Mouse (Mus musculus) embryonic facial prominence, embryonic 11.5 days (tissue): ENCODE data around the gene Rhoj. TPM values are rescaled to one million over a fixed set of nuclear protein-coding genes. Genes with fewer than 3 reads are reported as not detected.
"Not testable (repeated sequence)": the region's sequence is repeated elsewhere in the genome, so short reads cannot be mapped to it uniquely, and the experiment has no call there.

Experiments
- ATAC-seq: fragments of 200-750 bp; cut with Nextera tagmentation; replicated peaks from 2 replicates; pipeline ENCODE4 v1.8.0; 2017; ENCODE audit warnings: low read depth; ENCODE audit not compliant: insufficient number of reproducible peaks, low FRiP score, low TSS enrichment
- DNase-seq: peaks from one replicate; pipeline ENCODE4 v3.0.0-alpha.2; 2015; ENCODE audit warnings: low spot score
- H3K27ac ChIP-seq: fragments of 300-500 bp; sonication (generic); replicated peaks from 2 replicates; pipeline ENCODE4 v1.5.1; 2014; ENCODE audit warnings: mild to moderate bottlenecking, low read depth, low read length, control low read depth
- H3K27me3 ChIP-seq: fragments of 300-500 bp; sonication (generic); 2 replicates; pipeline ENCODE4 v1.6.1; 2014; ENCODE audit warnings: mild to moderate bottlenecking, low read length, moderate library complexity, mixed read lengths; ENCODE audit not compliant: control insufficient read depth, insufficient read depth
- H3K36me3 ChIP-seq: fragments of 300-500 bp; sonication (generic); replicated peaks from 2 replicates; pipeline ENCODE4 v1.6.1; 2014; ENCODE audit warnings: low read depth, mild to moderate bottlenecking, low read length, moderate library complexity, mixed read lengths; ENCODE audit not compliant: control insufficient read depth, insufficient read depth
- H3K4me1 ChIP-seq: fragments of 300-500 bp; sonication (generic); 2 replicates; pipeline ENCODE4 v1.6.1; 2014; ENCODE audit warnings: low read length, mixed read lengths; ENCODE audit not compliant: control insufficient read depth, insufficient read depth
- H3K4me2 ChIP-seq: fragments of 300-500 bp; sonication (generic); 2 replicates; pipeline ENCODE4 v1.6.1; 2014; ENCODE audit warnings: low read depth, mild to moderate bottlenecking, control low read depth, low read length, moderate library complexity
- H3K4me3 ChIP-seq: fragments of 300-500 bp; sonication (generic); 2 replicates; pipeline ENCODE4 v1.5.1; 2014; ENCODE audit warnings: low read depth, low read length, control low read depth
- H3K9ac ChIP-seq: fragments of 300-500 bp; sonication (generic); replicated peaks from 2 replicates; pipeline ENCODE4 v1.6.1; 2014; ENCODE audit warnings: mild to moderate bottlenecking, control low read depth, low read length
- H3K9me3 ChIP-seq: fragments of 300-500 bp; sonication (generic); replicated peaks from 2 replicates; pipeline ENCODE4 v1.6.1; 2016; ENCODE audit warnings: mild to moderate bottlenecking, low read length, inconsistent platforms, mixed read lengths; ENCODE audit not compliant: control insufficient read depth
- WGBS: fragments of 180-500 bp; shearing (Covaris S2); extraction: QIAGEN DNeasy Blood & Tissue Kit; methylation state at CpG from one replicate; pipeline ENCODE4 v1.1.7; 2014; 5-methylcytosine and 5-hydroxymethylcytosine counted together
- polyA plus RNA-seq: library from polyadenylated mRNA; unstranded; fragments of >200 nt; fragmentation: Nextera tagmentation; extraction: Ambion mirVana; gene quantifications from 2 replicates; pipeline ENCODE4 v1.2.1, GENCODE M21; 2014

Rhoj gene
- polyA plus RNA-seq, 1 experiment from 2014 or later, result 36.3 TPM

DNA sequence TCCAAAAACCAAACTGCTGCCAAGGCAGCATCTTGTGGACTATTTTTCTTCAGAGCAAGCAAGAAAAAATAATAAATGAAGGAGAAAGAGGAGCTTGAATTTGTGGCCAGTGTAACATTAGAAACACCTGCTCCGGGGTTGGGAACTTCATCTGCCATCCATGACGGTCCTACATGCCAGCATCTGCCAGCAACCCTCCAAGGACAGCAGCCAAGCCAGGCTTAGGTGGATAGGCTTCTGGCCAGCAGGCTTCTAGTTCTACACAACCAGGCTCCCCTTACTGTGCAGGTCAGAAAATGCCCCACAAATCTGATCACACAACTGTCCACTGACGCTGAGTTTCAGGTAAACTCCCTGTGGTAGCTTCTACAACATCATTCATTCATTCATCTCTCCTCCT lies 7.7 kb downstream of the Rhoj start:
- Histone ChIP-seq H3K4me1 (no peaks in the 10 kb centered on the region), H3K27ac (no peak overlapping the region), H3K9ac (no peak overlapping the region), H3K4me3 (no peak overlapping the region), H3K9me3 (no peaks in the 10 kb centered on the region), H3K27me3 (no peaks in the 10 kb centered on the region), H3K36me3 (no peaks in the 10 kb centered on the region), H3K4me2 (no peak overlapping the region)
- DNase-seq (no peak), ATAC-seq (no peak)
- 94% methylated on average over 3 of the region's 3 CpGs for WGBS

DNA sequence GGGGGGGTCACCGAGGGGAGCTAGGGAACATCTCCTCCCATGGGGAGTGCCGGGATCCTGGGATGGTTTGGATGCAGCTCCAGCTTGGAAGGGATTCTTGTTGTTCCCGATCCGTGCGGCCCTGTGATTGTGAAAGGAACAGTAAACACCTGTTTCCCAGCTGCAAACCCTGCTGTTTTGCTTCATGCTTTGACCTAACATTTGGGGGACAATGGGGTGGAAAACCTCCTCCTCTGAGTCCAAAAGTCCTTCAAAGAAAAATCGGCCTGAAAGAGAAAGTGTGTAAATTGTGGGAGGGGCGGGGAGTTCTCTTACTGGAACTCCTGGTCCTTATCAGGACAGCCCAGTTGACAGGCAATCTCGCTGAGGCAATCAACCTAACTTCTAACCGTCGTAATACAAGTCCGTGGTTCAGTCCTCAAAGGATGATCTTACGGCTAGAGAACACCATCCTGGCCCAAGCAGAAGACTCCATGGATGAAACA lies 12.4 kb downstream of the Rhoj start:
- Histone ChIP-seq H3K4me2 (no peak overlapping the region), H3K36me3 (no peaks in the 10 kb centered on the region), H3K27ac (no peak overlapping the region), H3K9ac (no peak overlapping the region), H3K27me3 (no peaks in the 10 kb centered on the region), H3K4me1 (no peaks in the 10 kb centered on the region), H3K4me3 (no peak overlapping the region), H3K9me3 (no peaks in the 10 kb centered on the region)
- WGBS, result 85% methylated on average over 12 of the region's 12 CpGs
- no peak for DNase-seq
- no peak for ATAC-seq

DNA sequence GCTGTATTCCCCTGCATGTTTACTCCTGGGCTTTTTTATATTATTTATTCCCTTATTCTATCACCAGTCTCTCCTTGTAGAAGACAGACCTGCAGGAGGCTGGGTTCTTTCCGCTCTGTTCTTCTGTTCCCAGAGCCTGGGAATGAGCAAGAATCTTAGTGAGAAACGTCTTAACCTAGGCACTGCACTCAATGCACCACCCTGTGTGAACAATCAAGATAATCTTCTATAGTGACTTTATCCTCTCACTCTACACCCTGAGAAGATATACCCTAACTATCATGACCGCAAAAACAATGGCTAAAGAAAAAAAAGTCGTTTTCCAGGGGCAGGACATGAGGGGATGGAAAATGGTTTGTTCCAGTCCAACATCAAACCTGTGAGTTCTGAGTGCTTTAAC lies 13.1 kb downstream of the Rhoj start:
- Histone ChIP-seq H3K36me3 (no peaks in the 10 kb centered on the region), H3K9ac (no peak overlapping the region), H3K4me2 (no peak overlapping the region), H3K4me1 (no peaks in the 10 kb centered on the region), H3K4me3 (no peak overlapping the region), H3K27me3 (no peaks in the 10 kb centered on the region), H3K27ac (no peak overlapping the region), H3K9me3 (no peaks in the 10 kb centered on the region)
- 82% methylated on average over 4 of the region's 4 CpGs for WGBS
- no peak for DNase-seq
- no peak for ATAC-seq

DNA sequence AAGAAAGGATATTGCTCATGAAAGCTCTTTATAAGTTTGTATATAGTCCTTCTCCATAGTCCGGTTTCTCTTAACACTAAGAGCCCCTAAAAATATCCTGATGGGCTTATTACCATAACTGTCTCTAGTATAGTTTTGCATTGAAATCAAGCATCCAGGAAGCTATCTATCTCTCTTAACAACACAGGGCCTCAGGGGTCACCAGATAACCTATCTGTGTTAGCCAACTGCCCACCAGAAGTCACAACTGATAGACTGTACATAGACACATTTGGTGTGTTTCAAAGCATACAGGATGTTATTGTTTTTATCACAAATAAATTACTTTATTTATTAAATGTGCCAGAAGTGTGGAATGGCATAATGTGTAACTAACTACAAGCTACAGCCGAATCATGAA lies 21.1 kb downstream of the Rhoj start:
- no peaks in the 10 kb centered on the region for H3K9me3 ChIP-seq
- WGBS, result 94% methylated on average over 2 of the region's 2 CpGs
- ATAC-seq, result no peak

DNA sequence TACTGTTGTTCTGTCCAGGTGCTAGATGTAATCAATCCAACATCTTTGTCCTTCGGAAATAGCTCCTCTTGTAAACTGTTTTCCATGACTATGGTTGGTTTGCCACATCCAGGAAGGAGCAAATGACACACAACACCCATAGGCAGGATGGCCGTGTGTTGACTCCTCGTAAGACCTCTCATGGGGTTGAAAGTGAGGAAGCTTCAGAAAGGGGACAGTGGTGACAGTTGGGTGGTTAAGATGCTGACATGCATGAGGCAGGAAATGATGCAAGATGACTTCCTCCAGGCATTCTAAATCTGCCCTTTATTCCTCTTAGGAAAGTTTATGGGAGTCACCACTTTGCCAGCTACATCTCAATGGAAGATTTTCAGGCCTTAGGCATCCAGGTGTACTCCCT lies 31.8 kb downstream of the Rhoj start:
- no peak for DNase-seq
- Histone ChIP-seq H3K36me3 (no peaks in the 10 kb centered on the region), H3K9me3 (no peaks in the 10 kb centered on the region), H3K27ac (no peak overlapping the region), H3K4me3 (no peak overlapping the region), H3K4me2 (no peak overlapping the region), H3K9ac (no peak overlapping the region), H3K27me3 (no peaks in the 10 kb centered on the region), H3K4me1 (no peaks in the 10 kb centered on the region)
- ATAC-seq, result no peak
- 85% methylated on average over 3 of the region's 3 CpGs for WGBS

More for the DNA sequence above, 21.1 kb downstream of the Rhoj start:
- no peak overlapping the region for H3K4me2 ChIP-seq
- no peak for DNase-seq
- no peak overlapping the region for H3K4me3 ChIP-seq
- H3K4me1 ChIP-seq, result no peaks in the 10 kb centered on the region
- H3K27me3 ChIP-seq, result no peaks in the 10 kb centered on the region
- H3K27ac ChIP-seq, result no peak overlapping the region
- no peak overlapping the region for H3K9ac ChIP-seq
- H3K36me3 ChIP-seq, result no peaks in the 10 kb centered on the region

DNA sequence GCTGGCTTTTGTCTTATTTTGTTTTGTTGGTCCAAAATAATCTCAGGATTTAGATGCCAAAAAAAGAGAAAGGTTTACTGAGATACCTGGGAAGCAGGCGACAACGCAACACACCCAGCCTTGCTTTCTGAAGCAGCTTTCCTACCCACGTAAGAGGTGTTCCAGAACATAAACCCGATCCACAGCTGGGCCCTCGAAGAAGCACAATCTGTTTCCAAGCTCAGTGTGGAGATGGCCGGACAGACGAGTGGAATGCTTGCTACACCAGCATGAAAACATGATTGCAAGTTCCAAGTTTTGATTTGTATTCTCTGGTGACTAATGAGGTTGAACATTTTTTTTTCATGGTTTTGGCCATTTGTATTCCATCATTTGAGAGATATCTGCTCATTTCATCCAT lies 32.2 kb downstream of the Rhoj start:
- H3K27me3 ChIP-seq, result no peaks in the 10 kb centered on the region
- H3K4me3 ChIP-seq, result no peak overlapping the region
- H3K9ac ChIP-seq, result no peak overlapping the region
- no peak overlapping the region for H3K4me2 ChIP-seq
- DNase-seq, result no peak
- H3K9me3 ChIP-seq, result no peaks in the 10 kb centered on the region
- 93% methylated on average over 7 of the region's 7 CpGs for WGBS
- no peaks in the 10 kb centered on the region for H3K4me1 ChIP-seq
- ATAC-seq, result no peak
- no peaks in the 10 kb centered on the region for H3K36me3 ChIP-seq
- no peak overlapping the region for H3K27ac ChIP-seq

DNA sequence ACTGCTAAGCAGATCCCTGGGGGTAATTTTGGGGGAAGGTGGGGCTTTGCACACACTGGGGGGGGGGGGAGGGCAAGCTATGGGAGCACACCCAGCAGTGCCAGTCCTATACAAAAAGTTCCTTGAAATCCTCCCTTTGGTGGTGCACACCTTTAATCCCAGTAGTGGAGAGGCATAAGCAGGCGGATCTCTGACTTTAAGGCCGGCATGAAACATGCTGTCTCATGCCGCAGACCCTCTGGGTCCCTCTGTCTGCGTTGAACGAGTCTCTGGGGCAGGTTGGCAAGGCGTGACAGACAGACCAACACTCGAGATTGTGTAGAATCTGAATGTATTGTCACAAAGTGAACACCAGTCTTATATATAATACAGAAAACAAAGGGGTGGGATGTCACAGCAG lies 40.4 kb downstream of the Rhoj start:
- Histone ChIP-seq H3K4me3 (no peak overlapping the region), H3K27ac (no peak overlapping the region), H3K27me3 (no peaks in the 10 kb centered on the region), H3K4me1 (no peaks in the 10 kb centered on the region), H3K36me3 (no peaks in the 10 kb centered on the region), H3K4me2 (no peak overlapping the region), H3K9me3 (no peaks in the 10 kb centered on the region), H3K9ac (no peak overlapping the region)
- ATAC-seq (no peak), DNase-seq (no peak)
- WGBS, result 83% methylated on average over 7 of the region's 7 CpGs

DNA sequence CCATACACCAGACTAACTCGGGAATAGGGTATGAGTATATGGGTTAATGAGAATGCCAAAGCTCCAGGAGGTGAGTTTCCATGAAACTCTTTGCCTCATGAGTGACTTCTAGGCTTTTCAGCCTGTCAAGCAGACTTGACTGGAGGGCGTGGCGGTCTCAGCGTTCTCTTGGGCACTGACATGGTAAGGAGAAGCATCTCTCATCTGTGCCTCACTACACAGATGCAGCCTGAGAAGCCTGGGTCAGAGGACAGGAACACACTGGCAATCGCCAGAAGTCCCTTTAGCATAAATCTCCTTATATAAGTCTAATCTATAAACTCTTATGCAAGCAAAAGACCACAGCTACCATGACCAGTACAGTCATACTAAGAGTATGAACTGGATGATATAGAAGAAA lies 41.4 kb downstream of the Rhoj start:
- H3K9me3 ChIP-seq, ATAC-seq, H3K27ac ChIP-seq, H3K27me3 ChIP-seq, H3K4me1 ChIP-seq, H3K36me3 ChIP-seq, H3K4me2 ChIP-seq, DNase-seq, H3K4me3 ChIP-seq, H3K9ac ChIP-seq: not testable (repeated sequence)
- WGBS, result 80% methylated on average over 5 of the region's 5 CpGs
